ENCODE assay signal across 8 mouse cellular contexts in genomic region chr15:100126456-100127107, GRCm38 (mm10).
DNase-seq lines count a peak whose midpoint lies in the region; ATAC-seq lines count a peak whose summit lies in the region.

No protein-coding gene starts in this region.

- H3K4me3 ChIP-seq in embryonic facial prominence, embryonic 14.5 days (ENCODE audit: low read depth, low read length): no peak overlapping the region
- H3K4me3 ChIP-seq in limb, embryonic 15.5 days: no peak overlapping the region

- no peak overlapping the region for H3K9ac ChIP-seq in embryonic facial prominence, embryonic 14.5 days (ENCODE audit: low read depth, low read length)
- no peak overlapping the region for H3K9ac ChIP-seq in limb, embryonic 15.5 days

- no peaks in the 10 kb centered on the region for H3K4me1 ChIP-seq in embryonic facial prominence, embryonic 14.5 days (ENCODE audit: control insufficient read depth, insufficient read depth, low read length)
- H3K4me1 ChIP-seq in limb, embryonic 15.5 days: peaks cover 10% of the 10 kb centered on the region; the same call in 1 of the 2 replicates

- no peak overlapping the region for H3K4me2 ChIP-seq in embryonic facial prominence, embryonic 14.5 days (ENCODE audit: low read depth, low read length)
- H3K4me2 ChIP-seq in limb, embryonic 15.5 days: no peak overlapping the region

- DNase-seq in 3134 (ENCODE audit: extremely low read depth, insufficient read length, low spot score): peak; percentile 50
- DNase-seq in adrenal gland, postnatal 25 days: peak; percentile 87
- peak; percentile 87 for DNase-seq in embryonic facial prominence, embryonic 14.5 days (ENCODE audit: low spot score)
- DNase-seq in heart, adult 9 months (ENCODE audit: low spot score in 2 of 2): peak; percentile 77 to 86
- DNase-seq in kidney, adult 9 months: peak; percentile 90
- DNase-seq in monocyte, adult 2 months (ENCODE audit: low read depth in 1 of 2, low spot score in 2 of 2): peak; percentile 27 to 54
- DNase-seq in spleen, postnatal 36 days (ENCODE audit: low spot score in 2 of 2): peak; percentile 79 to 84

- no peaks in the 10 kb centered on the region for H3K27me3 ChIP-seq in embryonic facial prominence, embryonic 14.5 days (replicated peaks; ENCODE audit: control insufficient read depth, insufficient read depth, low read length)
- H3K27me3 ChIP-seq in limb, embryonic 15.5 days: no peaks in the 10 kb centered on the region

- no peaks in the 10 kb centered on the region for H3K36me3 ChIP-seq in embryonic facial prominence, embryonic 14.5 days (ENCODE audit: control insufficient read depth, insufficient read depth, low read length)
- no peaks in the 10 kb centered on the region for H3K36me3 ChIP-seq in limb, embryonic 15.5 days

- no peaks in the 10 kb centered on the region for H3K9me3 ChIP-seq in embryonic facial prominence, embryonic 14.5 days (ENCODE audit: control insufficient read depth, low read length)
- no peaks in the 10 kb centered on the region for H3K9me3 ChIP-seq in limb, embryonic 15.5 days

- 17% methylated on average over 11 of the region's 11 CpGs for WGBS in embryonic facial prominence, embryonic 14.5 days
- 18% methylated on average over 11 of the region's 11 CpGs for WGBS in limb, embryonic 15.5 days

- H3K27ac ChIP-seq in embryonic facial prominence, embryonic 14.5 days (replicated peaks; ENCODE audit: low read depth, low read length): no peak overlapping the region
- H3K27ac ChIP-seq in limb, embryonic 15.5 days: no peak overlapping the region; the same call in 1 of the 2 replicates

- ATAC-seq in embryonic facial prominence, embryonic 14.5 days (ENCODE audit: low read depth): peak; percentile 84
- peak; percentile 32; the same call in 1 of the 2 replicates for ATAC-seq in limb, embryonic 15.5 days (ENCODE audit: insufficient number of reproducible peaks, low FRiP score, low TSS enrichment, low read depth)
